Mouse (Mus musculus) spleen, adult 2 months (tissue): Measurements from ENCODE around the gene Slc10a4.

Experiments used
- CTCF ChIP-seq: fragments of 200-500 bp; IDR thresholded peaks from 2 replicates; pipeline ENCODE4 v1.5.1; 2011; ENCODE audit warnings: mild to moderate bottlenecking, inconsistent platforms; ENCODE audit not compliant: insufficient read depth, insufficient read length, insufficient replicate concordance; ENCODE audit errors: extremely low read depth
- POLR2A ChIP-seq: fragments of 200-500 bp; IDR thresholded peaks from 2 replicates; pipeline ENCODE4 v1.6.1; 2011; ENCODE audit warnings: low read depth, low read length, inconsistent platforms

GRCm38 (mm10) chr5:73053933-73054332 is 47.2 kb downstream of the Slc10a4 start:
- TF ChIP-seq CTCF (no peak), POLR2A (no peak)
